Mouse (Mus musculus) CD4-positive, CD25-positive, alpha-beta regulatory T cell, adult 2 months (primary cell): Measurements from ENCODE around the gene Gm37240.

Experiments
- DNase-seq: peaks from one replicate; pipeline ENCODE4 v3.0.0-alpha.2; 2012; ENCODE audit warnings: low read depth, low spot score

The Gm37240 gene

DNA sequence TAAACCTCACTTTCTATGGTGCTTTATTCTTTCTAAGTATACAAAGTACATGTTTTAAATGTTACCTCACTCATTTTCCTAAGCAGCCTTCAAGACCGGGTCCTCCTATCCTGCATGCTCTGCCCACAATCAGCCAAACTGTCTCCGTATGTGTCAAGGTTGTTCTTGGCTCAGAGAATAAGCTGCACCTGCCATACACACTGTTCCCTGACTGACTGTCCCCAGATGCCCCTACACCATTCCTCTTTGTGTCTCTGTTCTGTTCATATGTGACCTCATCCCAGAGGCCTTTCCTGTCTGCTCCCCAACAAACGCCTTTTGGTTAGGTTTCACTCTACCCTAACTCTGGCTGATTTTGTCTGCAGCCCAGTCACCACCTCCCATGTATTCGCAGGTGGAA, 60.0 kb downstream of the Gm37240 start:
- no peak for DNase-seq

DNA sequence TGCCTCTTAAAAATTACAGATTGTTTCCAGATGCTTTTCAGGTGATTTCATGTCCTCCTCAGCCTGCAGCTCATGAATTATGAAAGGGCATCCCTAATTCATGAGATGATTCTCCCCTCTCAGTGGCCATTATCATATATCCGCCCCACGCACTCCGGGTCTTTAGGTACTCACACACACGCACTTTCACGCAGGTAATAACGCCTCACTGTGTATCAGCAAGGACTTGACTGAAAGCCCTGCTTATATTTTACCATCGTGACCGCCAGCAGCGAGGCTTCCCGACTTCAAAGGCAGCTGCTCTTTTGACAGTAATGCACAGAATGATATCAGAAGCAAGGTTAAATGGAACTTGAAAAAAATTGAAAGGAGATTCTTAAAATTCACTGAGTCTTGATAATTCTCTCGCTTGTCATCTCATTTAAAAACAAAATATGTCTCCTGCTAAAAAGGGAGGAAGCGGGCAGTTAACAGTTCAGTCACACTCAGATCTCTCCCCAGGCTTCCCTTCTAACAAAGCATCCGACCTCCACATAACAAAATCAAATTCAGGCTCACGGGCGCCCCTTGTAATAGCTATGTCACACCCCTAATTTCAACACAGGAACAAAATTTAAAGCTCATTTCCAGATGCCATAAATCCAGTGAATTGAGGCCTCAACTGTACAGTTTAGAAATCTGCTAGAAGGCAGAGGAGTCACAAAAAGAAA, 66.3 kb downstream of the Gm37240 start:
- DNase-seq = no peak

DNA sequence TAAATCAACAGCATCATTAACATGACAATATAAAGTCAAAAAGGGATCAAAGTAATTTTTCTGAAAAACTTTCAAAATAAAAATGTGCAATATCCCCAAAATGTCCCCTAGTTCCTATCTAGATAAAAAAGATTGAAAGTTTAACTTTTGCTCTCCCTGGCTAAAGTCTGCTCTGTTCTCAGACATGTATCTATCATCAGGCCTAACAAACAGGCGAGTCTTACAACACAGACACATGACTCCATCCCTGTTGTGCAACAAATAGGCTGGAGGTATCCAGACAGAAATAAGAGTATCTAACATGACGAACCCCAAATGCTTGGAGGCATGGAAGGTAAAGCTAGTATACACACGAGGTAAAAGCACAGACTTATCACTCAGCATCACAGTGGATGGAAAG, 68.0 kb downstream of the Gm37240 start:
- no peak for DNase-seq

DNA sequence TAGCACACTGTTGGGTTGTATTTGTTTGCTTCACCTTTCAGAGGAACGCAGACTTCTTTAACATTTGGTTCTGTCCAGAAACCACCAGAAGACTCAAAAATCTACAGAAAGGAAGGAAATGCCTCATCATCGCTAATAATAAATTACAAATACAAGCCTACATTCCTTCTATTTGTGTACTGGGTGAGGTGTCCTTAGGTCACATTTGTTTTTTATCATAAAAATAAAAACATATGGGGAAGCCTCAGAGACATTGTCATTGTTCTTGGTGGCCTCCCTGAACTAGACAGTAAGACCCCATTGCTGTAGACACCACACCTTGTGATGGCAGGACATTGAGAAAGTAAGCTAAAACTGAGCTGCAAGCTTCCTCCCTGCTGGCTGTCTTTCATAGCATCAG, 70.1 kb downstream of the Gm37240 start, which contains the start of gene Fam160a1:
TSS of gene Fam160a1 (minus strand) at position 101 of the 400 bp plus-strand sequence.
- DNase-seq = no peak

DNA sequence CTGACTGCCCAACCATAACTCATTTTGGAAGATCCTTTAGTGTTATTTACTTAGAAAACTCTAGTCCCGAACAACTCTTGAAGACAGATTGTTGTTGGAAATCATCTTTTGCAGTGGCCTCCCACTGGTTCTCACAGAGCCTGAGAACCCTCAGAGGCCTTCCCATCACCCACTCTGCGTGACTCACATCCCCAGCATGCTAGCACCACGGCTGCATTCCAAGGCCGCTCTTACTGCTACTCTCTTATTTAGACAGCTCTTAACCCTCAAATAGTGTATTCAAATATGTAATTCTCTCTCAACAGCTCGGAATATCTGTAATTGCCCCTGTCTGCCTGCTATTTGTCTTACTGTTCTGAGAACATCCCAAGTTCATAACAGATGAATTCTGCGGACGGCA, 73.1 kb downstream of the Gm37240 start:
- DNase-seq = no peak

DNA sequence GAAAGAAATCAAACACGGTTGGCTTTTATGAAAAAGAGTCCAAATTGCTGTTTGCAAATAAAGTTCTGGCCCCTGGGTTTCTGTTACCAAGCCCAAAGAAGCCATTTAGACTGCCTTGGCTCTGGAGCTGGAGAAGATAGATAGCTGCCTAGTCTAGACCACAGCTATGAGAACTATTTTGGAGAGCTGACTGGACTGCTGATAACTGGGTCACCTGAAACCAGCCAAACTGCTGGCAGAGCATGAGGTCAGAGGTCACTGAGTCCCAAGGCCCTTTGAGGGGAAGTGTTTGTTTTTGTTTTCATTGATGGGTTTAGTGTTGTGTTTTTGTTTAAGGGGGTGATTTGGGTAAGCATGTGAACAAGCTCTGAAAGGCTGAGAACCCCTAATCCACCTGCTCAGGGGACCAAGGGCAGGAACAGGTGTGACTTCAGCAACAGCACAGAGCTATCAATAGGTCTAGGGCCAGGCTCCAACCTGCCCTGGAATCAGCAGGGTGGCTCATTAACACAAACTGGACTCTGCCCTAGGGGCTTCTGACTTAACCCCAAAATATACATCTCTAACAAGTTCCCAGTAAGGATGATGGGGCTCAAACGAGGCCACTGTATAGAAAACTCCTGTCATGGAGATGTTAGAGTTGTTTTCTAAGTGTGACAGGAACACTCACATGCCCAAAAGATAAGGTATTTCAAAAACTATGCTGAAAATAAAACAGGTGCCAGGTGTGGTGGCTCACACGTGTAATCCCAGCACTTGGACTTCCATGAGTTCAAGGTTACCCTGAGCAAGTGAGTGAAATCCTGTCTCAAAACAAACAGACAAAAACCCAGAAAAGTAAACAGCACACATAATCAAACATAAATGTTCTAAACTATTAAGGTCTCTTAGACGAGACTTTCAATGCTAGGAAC, 74.0 kb downstream of the Gm37240 start:
- DNase-seq = no peak

DNA sequence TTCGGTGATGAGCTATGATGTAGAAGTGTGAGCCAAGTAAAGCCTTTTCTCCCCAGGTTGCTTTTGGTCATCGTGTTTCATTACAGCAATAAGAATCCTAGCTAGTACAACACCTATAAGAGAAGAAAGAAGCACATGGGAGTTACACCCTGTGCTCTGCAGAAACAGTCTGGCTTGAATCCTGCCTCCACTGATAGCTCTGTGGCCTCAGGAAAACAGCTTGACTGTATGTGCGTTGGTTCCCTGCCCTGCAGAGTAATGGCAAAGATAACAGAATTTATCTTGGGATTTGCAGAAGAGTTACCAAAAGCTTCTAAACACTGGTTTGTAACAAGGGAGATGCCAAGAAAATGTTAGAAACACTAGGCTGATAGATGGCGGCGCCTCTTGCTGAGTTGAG, 75.3 kb downstream of the Gm37240 start:
- no peak for DNase-seq

DNA sequence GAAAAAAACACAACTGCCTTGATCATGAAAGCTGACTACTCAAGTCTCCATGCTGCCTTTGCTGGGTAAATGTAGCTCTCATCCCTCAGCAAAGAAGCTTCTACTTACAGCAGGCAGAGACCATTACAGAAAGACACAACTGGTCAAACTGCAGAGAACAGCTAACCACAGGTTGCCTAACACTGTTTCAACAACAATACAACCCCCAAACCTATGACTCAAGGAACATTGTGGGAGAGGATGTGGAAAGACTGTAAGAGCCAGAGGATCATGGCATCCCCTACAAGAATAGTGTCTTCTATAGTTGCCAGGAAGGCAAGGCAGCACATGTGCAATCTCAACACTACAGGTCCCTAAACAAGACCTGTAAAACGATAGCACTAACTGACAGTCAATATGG, 94.2 kb downstream of the Gm37240 start:
- DNase-seq = no peak

DNA sequence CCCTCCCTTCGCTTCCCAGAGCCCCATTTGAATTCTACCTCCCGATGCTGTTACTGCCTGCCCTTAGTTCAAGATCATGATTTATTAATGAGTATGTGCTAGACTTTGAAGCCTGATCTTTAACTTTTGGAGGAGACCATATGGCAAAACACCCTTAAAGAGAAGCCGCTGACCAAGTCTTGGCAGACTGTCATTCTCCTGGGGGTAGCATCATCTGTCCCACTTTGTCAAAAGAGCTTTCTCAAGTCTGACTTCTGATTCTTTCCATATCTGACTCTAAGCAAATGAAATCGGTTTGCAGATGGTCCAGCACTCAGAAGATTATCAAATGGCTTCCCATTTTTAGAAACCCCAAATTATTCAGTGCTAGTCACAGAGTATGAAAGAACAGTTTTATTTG, 97.6 kb downstream of the Gm37240 start:
- no peak for DNase-seq

DNA sequence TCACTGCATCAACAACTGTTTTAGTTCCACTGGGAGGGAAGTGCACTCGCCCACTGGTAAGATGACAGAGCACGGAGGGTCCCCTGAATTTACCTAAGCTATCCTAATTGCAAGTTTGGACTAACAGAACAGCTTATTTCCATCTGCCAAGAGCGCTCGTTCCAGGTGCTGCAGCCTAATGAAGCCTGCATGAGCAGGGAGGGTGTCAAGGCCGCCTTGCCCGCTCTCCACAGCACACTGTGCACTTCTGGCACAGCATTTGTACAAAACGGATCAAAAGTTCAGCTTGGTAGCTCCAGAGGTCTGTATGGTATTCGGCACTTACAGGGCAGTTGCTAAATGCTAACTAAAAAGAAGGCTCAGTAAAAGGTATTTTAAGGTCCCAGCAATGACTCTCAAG, 100.8 kb downstream of the Gm37240 start:
- no peak for DNase-seq

DNA sequence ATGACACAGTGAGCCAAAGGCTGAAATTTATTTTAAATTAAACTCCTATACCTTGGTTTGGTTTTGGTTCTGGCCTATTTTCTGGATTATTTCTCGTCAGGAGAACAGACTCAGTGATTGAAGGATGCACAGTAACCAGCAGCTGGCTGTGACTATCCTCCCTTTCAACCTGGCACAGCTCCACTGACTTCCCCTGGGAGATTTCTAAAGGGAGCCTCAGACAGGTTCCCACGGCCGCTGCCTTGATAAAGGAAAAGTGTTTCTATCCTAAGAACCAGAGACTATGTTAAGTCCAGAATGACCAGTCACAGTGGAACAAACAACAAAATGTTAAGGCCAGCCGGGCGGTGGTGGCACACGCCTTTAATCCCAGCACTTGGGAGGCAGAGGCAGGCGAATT, 106.4 kb downstream of the Gm37240 start:
- DNase-seq = no peak

DNA sequence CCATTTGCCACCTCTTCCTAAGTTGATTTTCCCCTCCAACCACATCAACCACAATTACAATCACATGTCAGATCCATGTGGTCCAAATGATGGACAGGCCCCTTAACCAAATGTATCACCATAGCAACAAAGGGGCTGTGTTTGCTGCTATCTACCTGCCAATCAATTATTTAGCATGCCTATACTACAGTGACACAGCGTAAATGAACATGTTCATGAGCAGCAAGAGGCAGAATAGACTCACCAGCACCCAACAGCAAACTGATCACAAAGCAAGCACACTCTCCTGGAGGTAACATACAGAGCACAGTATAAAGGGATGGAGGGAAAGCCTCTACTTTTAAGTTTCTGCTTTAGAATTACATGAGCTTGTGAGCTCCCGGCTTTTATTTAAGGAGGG, 107.0 kb downstream of the Gm37240 start:
- DNase-seq = no peak

DNA sequence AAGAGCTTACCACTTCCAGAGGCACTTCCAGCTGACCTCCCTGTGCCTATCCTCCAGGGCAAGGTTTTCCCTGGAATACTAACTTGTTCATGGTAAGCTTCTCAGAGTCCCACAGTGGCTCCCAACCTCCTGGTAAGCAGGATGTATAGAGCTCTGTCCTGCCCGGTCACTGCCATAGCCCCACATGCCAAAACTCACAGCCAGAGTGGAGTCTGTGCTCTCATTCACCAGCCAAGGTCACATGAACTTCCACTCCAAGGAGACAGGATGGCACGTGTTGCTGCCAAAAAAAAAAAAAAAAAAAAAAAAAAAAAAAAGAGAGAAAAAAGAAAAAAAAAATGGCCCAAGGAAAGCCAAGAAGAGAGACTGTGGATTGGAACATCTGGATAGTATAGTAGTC, 109.5 kb downstream of the Gm37240 start:
- DNase-seq = no peak

DNA sequence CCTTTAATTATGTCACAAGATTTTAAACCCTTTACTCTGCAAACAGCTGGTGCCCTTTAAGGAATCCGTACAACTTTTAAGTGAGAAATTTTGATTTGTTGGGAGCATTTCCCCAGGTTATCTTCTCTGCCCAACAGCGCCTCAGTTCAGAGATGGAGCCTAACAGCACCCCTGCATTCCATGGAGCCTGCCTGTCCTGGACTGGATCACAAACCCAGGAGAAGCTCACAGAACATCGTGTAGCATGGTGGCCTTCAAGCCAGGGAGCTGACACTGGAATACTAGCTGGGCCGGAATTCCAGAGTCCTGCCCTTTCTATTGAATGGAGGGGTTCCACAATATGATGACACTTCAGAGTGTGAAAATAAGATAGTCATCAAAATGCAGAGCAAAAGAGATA, 110.0 kb downstream of the Gm37240 start:
- no peak for DNase-seq

DNA sequence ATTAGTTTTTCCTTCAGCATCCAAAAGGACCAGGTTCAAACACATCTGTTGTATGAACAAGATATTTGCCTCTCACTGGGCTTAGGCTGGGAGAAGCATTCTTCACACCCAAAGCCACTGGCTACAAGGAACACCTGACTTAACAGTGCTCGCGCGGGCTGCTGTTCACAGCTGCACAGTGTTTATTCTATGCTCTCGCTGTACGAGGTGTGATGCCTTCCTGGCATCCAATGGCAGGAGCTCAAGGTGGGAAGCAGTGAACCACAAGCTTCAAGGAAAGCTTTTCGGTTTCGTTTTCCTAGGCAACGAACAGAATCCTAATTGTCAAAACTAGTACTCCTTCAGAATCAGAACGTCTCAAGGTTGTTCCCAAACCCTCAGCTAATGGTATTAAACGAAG, 110.6 kb downstream of the Gm37240 start:
- DNase-seq = no peak

DNA sequence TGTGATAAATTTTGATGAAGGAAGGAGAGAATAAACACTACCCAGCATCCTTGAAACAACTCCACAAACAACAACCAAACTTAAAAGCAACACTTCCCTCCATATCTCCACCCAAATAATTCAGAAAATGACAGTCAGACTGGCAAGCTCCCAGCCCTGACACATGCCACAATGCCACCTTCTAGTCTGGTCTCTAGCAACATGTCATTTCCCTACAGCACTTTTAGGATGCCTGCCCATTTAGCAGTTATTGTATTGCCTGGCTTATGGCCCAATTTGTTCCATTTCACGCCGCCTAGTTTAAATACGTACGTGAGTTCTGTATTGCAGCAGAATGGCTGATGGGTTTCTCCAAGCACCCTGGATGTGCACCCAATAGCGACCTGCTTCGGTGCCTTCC, 111.2 kb downstream of the Gm37240 start:
- no peak for DNase-seq

DNA sequence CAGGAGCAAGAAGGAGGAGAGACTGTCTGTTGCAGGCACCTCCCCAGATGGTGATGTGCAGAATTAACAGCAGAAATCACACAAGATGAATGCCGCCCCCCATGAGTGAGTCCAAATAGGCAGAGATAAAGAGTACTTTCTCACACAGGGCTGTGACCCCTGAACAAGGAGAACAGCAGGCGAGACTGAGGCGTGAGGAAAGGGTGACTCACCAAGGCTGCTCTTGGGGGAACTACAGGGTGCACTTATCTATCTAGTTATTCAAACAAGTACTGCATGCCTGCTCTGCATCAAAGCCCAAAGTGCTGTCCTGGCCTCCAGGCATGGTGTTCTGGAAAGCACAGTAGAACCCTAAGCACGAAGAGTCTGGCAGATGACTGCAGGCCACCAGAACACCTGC, 113.4 kb downstream of the Gm37240 start:
- DNase-seq = no peak

DNA sequence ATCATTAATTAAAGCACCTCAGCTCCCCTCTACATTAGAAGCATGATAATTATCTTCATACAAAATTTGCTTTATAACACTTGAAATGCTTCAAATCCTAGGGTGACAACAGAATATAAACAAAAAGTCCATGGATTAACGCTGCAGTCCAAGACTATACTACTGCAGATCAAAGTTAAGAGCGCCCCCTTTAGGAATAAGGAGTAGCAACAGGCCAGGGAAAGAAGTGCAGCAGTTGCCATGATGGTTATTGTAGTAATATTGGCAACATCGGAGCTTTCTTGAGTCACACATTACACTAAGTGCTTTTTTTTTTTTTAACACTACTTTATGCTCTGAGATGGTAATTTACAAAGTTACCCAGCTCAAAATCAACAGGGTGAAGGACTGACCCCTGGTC, 113.9 kb downstream of the Gm37240 start:
- DNase-seq = no peak

DNA sequence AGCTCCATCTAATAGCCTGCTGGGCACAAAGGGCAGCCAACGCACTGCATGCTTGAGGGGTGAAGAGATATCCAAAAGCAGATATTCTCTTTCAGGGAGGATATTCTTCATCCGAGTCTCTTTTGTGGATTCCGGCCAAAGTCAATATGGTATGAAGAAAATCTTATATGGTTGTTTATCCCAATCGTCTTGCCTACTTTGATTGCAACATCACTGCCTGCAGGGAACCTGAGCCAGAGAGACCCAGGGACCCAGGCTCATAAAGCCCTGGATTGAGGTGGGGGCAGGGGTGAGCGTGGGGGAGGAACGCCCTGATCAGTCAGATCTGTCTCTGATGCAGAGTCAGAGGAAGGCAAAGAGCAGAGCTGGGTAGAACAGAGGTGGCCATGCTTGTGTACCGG, 122.4 kb downstream of the Gm37240 start:
- DNase-seq = no peak

DNA sequence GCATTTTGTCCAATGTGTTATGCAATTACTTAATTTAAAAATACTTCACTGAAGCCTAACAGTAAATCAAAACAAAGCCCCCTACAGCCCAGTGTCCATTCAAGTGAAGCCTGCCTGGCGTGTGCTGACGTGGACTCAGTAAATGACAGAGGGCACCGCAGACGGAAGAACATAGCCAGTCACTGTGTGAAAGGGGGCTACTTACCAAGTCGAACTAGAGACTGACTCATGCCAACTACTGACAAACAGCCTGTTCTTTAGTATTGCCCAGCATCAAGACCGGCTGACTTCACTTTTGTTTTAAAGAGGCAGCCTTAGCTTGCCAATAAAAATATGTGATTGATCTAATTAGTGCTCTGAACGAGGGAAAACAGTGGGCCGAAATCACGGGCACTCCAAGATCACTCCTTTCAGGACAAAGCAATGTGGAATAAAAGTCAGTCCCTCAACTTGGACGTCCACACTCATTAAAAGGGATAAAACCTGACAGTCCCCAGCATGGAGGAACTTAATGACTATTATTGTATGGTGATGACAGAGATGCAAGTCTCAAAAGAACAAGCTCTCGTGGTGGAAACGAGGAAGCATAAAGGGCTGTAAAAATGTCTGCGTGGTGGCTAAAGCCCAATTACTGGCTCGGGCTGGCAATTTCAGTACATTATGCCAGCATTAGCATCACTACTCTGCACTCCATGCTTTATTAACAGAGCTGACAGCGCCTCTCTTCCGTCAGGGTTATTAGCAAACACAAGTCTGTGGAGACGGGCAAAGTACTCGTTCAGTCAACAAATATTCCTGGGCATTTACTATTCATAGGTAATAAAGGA, 123.1 kb downstream of the Gm37240 start:
- no peak for DNase-seq

DNA sequence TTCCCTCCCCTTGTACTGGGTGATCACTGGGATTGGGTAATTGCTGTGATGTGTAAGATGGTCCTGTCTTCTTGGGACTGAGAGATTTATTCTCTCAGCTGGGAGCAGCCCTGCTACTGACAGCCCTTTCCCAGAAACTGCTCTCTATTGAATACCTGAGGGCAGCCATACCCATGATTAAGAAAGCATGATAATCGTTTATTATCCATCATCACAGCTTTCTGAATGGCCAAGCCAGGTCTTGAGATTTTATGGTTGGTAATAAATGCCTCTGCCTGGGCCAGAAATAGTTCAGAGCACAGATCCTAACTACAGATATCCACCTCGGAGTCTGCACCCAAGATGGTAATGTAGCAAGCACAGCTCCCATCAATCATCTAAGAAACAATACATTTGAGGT, 129.4 kb downstream of the Gm37240 start:
- no peak for DNase-seq

DNA sequence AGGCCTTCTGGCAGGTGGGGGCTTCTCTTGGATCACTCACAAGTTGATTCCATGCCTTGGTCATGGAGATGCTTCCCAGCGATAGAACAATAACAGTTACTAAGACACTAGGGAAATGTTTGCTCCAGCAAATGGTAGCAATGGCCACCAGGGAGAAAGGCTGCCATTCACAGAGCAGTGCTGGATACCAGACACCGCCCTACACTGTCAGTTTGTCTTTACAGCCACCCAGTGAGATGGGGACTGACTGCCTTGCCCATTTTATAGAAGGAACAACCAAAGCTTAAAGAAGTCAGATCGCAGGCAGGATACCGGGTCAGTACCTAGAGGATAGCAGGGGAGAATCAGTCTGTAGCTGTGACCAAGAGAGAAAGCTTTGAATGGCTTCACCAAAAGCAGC, 129.9 kb downstream of the Gm37240 start:
- DNase-seq = no peak
